Mouse (Mus musculus) cortical plate, adult 2 months (tissue): ENCODE data around the gene Mettl5.

Experiments
- CTCF ChIP-seq: fragments of 200-500 bp; IDR thresholded peaks from 2 replicates; pipeline ENCODE4 v1.5.1; 2011; ENCODE audit warnings: mild to moderate bottlenecking, control low read depth, low read length; ENCODE audit not compliant: insufficient read depth; ENCODE audit errors: extremely low read depth
- POLR2A ChIP-seq: fragments of 200-500 bp; IDR thresholded peaks from 2 replicates; pipeline ENCODE4 v1.6.1; 2011; ENCODE audit warnings: mild to moderate bottlenecking, low read length, control low read depth; ENCODE audit not compliant: insufficient read depth; ENCODE audit errors: extremely low read depth

- TF ChIP-seq POLR2A (no peak), CTCF (no peak)
These were observed 31.9 kb upstream of the Mettl5 start for GRCm38 (mm10) chr2:69917301-69917700.
